Mouse (Mus musculus): ENCODE results near the gene 1700034I23Rik. TPM values are rescaled to one million over a fixed set of nuclear protein-coding genes. Genes with fewer than 3 reads are reported as not detected.
"Not testable (repeated sequence)": the region's sequence is repeated elsewhere in the genome, so short reads cannot be mapped to it uniquely, and the experiment has no call there.

1700034I23Rik gene
- total RNA-seq (2021), result under 1 TPM in 1 of 2 experiments, not detected in 1; 0.16 TPM
- long read RNA-seq, experiment 1, result 0 reads
- long read RNA-seq, experiment 2, result 0 reads

DNA sequence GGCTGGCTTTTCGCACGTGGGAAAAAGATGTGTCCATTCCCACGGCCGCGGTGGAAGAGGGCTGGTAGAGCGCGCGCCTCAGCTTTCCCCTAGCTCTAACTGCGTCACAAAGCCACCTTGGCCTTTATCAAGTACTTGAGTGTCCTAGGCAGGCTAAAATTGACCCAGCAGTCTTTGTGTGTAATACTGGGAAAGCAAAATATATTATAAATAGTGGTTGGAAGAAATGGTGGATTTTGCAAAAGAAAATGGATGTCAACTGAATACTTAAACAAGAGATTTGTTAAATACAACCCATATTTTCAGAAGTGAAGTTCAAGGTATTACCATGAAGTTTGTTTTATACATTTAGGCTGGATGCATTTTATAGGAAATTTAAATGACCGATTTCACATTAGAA, at the start of gene 1700034I23Rik:
TSS of gene 1700034I23Rik (minus strand) at position 101 of the 400 bp plus-strand sequence.
- DNase-seq (ENCODE audit: low spot score in 2 of 2), result not testable (repeated sequence)

DNA sequence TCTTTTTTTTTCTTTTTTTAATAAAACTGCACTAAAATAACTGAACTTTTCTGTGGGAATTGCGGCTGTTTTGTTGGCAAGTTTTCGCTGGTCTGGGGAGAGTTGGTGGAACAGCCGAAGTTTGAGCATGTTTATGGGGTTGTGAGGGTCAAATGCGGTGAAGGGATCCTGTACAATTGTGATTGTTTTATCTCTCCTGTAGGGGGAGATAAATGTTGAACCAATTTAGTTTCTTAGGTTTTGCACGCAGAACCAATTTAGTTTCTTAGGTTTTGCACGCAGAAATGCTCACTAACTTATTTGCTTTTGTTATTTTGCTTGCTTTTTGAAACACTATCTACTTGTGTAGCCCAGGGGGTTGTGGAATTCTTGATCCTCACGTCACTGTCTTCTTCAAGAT, 49.0 kb upstream of the 1700034I23Rik start:
- no peak for DNase-seq (ENCODE audit: low spot score in 2 of 2)

DNA sequence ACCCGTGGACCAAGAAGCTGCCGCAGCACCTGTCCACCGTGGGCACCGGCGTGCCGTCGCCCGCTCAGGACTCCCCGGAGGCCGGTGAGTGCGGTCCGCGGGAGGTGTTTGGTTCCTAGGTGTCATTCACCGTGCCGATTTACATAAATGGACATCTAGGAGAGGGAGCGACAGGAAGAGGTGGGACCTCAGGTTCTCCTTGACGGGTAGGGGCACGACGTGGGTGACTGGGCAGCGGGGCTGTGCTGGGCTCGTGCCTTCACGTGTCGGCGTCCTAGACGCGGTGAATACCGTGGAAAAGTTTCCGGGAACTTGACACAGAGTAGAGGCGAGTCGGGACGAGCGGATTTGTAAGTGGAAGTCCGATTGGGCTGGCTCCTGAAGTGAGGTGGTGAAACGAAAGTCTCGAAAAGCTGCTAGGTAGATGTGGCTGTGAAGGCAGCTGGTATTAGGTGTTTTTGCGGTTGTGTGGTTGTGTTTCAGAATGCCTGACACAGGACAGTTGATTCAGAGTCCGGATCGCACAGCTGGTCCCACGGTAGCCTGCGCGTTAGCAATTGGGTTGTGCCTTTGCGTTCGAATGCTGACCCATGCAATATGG, 48.4 kb upstream of the 1700034I23Rik start:
- DNase-seq (ENCODE audit: low spot score in 2 of 2), result peak; percentile 62 to 63

DNA sequence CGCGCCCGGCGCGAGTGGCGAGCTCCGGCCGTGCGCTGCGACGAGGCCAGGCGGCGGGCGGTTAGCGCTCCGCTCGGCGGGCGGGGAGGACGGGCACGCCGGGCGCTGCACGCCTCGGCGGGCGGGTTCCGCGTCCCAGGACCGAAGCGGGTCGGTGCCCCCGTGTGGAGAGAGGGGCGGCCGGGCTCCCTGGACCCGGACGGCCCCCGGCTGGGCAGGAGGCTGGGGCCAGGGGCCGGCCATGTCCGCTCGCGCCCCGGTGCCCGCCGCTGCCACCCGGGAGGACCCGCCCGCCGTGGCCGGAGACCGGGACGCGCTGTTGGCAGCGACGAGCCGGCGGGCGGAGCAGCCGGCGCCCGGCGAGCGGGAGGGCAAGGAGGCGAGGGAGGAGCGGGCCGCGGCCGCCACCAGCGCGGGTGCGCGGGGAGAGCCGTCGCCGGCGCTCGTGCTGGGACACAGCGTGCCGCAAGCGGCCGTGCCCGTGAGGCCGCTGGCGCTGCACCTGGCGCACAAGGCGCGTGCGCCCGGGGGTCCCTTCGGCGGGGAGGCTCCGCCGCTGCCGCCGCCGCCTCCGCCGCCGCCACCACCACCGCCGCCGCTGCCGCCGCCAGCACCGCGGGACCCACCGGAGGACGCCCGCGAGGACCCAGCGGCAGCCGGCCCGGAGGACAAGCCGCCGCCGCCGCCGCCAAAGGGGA, 47.7 kb upstream of the 1700034I23Rik start:
- DNase-seq (ENCODE audit: low spot score in 2 of 2), result peak; percentile 65 to 68

DNA sequence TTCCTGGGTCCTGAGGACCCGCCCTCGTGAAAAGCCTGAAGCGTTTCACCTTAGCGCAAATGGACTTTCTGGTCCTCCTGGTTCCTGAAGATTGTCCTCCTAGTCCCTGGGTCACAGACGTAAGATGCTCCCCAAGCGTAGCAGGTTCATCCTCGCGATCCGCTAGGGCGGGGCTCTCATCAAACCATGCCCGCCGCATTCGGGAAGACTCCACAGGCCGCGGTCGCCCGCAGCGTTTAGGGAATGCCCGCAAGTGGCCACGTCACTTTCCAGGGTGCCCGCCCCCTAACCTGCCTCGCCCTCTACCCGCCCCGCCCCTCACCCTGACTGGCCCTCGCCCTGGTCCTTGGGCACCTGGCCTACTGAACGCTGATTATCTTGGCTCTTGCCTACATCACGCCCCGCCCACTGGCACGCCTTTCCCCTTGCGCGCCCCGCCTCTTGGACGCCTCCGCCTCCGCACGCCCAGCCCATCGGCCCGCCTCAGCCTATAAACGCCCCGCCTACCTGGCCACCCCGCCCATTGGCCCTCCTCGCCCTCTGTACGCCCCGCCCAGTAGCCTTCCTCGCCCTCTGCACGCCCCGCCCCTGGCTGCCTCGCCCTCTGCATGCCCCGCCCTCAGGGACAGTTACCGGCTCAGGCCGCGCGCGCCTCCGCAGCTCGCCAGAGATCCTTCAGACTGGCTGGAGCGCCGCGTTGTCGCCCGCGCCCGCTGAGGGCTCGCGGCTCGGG, 47.0 kb upstream of the 1700034I23Rik start, which contains the start of gene Larp1b:
TSS of gene Larp1b (plus strand) at position 659 of the 733 bp plus-strand sequence.
- peak; percentile 100 for DNase-seq (ENCODE audit: low spot score in 2 of 2)

DNA sequence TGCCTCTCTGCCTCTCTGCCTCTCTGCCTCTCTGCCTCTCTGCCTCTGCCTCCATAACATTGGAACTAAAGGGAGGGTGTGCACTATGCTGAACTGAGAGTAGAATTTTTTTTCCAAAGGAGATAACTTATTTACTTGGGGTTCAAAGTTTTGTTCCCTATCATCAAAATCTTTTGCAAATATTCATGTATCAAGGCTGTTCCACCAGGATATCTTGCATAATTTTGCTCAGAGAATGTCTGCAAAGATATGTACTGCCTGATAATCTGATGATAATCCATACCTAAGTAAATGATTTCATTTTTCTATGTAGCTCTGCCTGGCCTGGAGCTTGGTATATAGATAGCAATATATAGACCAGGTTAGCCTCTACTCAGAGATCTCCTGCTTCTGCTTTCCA, 36.7 kb upstream of the 1700034I23Rik start:
- DNase-seq (ENCODE audit: low spot score in 2 of 2), result no peak

DNA sequence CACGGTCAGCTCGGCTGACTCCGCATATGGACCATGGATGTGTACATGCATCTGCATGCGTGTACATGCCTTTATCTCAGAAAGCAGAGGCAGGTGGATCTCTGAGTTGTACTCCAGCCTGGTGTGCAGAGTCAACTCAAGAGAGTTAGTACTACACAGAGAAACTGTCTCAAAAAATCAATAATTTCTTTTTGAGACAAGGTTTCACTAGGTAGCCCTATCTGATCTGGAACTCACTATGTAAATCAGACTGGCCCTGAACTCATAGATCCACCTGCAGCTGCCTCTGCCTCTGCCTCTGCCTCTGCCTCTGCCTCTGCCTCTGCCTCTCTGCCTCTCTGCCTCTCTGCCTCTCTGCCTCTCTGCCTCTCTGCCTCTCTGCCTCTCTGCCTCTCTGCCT, 36.2 kb upstream of the 1700034I23Rik start:
- DNase-seq (ENCODE audit: low spot score in 2 of 2), result no peak

DNA sequence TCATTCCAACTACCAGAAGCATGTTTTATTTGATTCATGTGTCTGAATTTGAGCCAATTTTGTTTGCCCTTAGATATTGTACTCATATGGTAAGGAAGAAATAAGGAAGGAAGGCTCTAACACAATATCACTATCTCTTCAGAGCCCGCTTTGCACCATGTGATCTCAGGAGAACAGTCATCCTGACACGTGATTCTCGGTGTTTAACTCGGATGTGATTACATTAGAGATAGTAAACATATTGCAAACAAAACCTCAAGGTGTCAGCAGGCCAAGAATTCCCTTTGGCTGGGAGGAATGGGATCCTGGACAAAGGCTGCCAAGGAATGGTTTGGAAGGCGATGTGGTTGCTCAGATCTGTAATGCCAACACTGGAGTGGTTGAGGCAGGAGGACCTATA, 35.8 kb upstream of the 1700034I23Rik start:
- DNase-seq (ENCODE audit: low spot score in 2 of 2), result no peak

DNA sequence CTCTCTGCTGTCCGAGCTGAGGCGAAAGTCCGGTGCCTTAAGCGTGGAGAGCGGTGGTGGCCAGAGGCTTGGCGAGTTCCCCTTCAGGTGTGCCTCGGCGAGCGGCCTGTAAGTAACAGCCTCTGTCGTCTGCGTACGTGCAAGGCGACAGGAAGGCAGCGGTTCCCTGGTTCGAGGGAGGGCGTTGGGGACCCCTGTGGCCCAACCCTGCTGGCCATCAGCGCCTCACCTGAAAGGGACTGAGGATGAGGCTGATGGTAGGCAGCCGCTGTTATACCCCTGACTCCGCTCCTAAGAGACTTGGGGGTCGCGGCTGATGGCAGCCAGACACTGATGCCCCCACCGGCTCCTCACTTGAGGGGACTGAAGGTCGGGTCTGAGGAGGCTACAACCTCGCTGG, 8.0 kb downstream of the 1700034I23Rik start:
- peak; percentile 15 to 35 for DNase-seq (ENCODE audit: low spot score in 2 of 2)

DNA sequence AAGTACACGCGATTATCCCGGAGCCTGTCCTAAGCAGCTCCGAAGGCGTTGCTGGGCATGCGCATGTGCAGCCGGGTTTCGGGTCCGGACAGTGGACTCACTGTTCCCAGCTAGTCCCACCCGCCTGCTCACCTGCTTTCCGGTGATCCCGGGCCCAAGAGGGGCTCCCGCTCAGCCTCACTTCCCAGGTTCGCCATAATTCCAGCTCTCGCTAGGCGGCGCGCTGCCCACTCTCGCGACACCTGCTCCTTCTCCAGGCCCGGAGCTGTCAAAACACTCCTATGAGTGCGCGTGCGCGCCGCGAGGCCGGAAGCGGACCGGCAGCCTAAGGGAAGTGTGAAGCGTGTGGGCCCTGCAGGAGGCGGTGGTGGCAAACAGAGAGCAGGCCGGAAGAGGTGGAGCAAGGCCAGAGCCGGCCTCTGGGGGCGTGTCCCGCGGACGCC, 8.5 kb downstream of the 1700034I23Rik start:
- DNase-seq (ENCODE audit: low spot score in 2 of 2), result peak; percentile 90 to 93

DNA sequence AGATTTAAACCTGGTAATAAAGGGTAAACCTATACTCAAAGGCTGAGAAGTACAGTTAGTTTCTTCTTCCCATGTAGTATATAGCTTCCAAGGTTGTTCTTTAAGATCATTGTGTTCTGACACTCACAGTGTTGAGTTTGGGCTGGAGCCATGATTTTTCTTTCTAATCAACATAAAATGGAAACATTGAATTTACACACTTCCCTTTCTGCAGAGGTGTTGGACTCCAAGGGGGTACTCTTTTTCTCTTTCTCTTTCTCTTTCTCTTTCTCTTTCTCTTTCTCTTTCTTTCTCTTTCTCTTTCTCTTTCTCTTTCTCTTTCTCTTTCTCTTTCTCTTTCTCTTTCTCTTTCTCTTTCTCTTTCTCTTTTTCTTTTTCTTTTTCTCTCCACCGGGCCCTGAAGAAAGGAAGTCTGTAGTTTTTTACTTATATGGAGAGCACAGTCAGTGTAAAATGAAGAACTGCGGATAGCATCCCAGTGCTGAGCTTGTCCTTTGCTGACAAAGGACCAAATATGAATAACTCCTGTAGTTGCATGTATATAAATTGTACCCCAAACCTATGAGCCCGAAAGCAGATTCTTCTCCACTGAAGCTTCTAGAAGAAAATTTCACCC, 49.1 kb downstream of the 1700034I23Rik start:
- DNase-seq (ENCODE audit: low spot score in 2 of 2), result not testable (repeated sequence)

Other genes with a start within 250 kb of the 1700034I23Rik start
- not detected for gene Slc25a31, start 193.7 kb downstream of the 1700034I23Rik start, total RNA-seq (2021)
- gene Hspa4l, start 158.0 kb downstream of the 1700034I23Rik start, total RNA-seq (2021), result 100 to 1,000 TPM; 102 to 160 TPM
- gene Plk4, start 102.5 kb downstream of the 1700034I23Rik start, total RNA-seq (2021), result 1 to 10 TPM; 4.8 to 6.0 TPM
- gene Mfsd8, start 55.7 kb downstream of the 1700034I23Rik start, total RNA-seq (2021), result 10 to 100 TPM; 22.3 to 24.6 TPM
- gene Abhd18, start 55.6 kb downstream of the 1700034I23Rik start, total RNA-seq (2021), result 1 to 10 TPM; 3.0 to 6.1 TPM
- 10 to 100 TPM; 31.1 to 35.6 TPM for gene Larp1b, start 47.3 kb upstream of the 1700034I23Rik start, total RNA-seq (2021)
- gene Pgrmc2, start 180.5 kb upstream of the 1700034I23Rik start, total RNA-seq (2021), result 10 to 100 TPM; 63.1 to 63.3 TPM